Mouse (Mus musculus) cerebellum, adult 2 months (tissue): ENCODE measurements around the gene Sugp2.

Experiments
- CTCF ChIP-seq: fragments of 200-500 bp; IDR thresholded peaks from 2 replicates; pipeline ENCODE4 v1.5.1; 2011; ENCODE audit warnings: low read depth, mild to moderate bottlenecking, control low read depth, low read length, moderate library complexity, borderline replicate concordance; ENCODE audit not compliant: insufficient read depth
- POLR2A ChIP-seq: fragments of 200-500 bp; IDR thresholded peaks from 2 replicates; pipeline ENCODE4 v1.6.1; 2011; ENCODE audit warnings: low read length, control low read depth, borderline replicate concordance; ENCODE audit not compliant: insufficient read depth

GRCm38 (mm10) chr8:70223341-70223740 lies 10.7 kb upstream of the Sugp2 start:
- TF ChIP-seq CTCF (peak; percentile 55; the same call in 1 of the 2 replicates), POLR2A (no peak)
